Mouse (Mus musculus): ENCODE measurements around the gene Fam131c. TPM values are rescaled to one million over a fixed set of nuclear protein-coding genes. Genes with fewer than 3 reads are reported as not detected.

Gene Fam131c
- polyA plus RNA-seq, 1 experiment from 2014 or later = 0.58 TPM

DNA sequence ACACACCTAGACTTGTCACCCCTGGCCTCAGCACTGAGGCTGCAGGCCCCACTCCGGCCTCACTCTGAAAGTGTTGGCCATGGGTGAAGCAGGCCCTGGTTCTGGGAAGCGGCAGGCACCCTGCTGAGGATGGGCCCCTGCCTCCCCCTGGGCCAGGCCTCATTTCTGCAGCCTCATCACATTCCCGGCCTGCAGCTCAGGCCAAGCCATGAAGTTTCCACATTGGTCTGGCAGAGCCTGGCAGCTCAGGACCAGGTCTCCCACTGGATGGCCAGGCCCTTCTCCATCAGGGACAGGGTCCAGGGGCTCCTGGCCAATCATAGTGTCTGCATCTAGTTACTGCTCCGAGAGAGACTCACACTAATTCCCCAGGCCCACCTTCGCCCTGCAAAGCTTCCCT, 33.3 kb upstream of the Fam131c start:
- Histone ChIP-seq H3K9ac (ENCODE audit: low read length) (no peak overlapping the region; the same call in 1 of the 2 replicates), H3K27ac (ENCODE audit: low read length) (no peak overlapping the region), H3K27me3 (ENCODE audit: control insufficient read depth, insufficient read depth, low read length) (no peaks in the 10 kb centered on the region), H3K4me2 (ENCODE audit: low read depth, low read length) (no peak overlapping the region), H3K4me1 (ENCODE audit: control insufficient read depth, insufficient read depth, low read length) (peaks cover 13% of the 10 kb centered on the region), H3K9me3 (replicated peaks; ENCODE audit: control insufficient read depth, low read length) (no peaks in the 10 kb centered on the region), H3K36me3 (ENCODE audit: control insufficient read depth, insufficient read depth) (no peaks in the 10 kb centered on the region), H3K4me3 (ENCODE audit: low read length) (no peak overlapping the region)
- ATAC-seq (replicated peaks; ENCODE audit: extremely low read depth, insufficient read depth, low FRiP score) = no peak
- WGBS = 70% methylated on average over 5 of the region's 5 CpGs

DNA sequence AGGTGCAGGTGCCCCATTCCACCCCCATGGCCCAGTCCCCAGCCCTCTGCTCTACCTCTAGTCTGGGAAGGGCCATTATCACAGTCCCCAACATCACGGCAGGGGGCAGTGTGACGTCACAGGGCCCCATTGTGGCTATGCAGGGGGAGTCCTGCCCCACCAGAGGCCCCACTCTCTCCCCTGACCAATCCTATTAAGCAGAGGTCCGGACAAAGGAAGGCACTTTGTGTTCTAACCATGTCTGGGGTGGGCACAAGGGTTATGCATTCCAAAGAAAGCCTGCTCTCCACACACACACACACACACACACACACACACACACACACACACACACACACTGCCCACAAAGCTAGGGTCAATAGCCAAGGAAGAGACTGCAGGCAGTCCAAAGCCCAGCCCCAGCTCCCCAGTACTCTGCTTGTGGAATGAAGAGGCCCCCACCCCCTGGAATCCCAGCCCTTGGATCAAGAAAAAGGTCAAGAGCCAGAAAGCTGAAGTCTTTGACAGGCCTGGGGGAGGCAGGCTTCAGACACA, 32.7 kb upstream of the Fam131c start:
- WGBS = 27% methylated on average over 3 of the region's 3 CpGs
- H3K27me3 ChIP-seq (ENCODE audit: control insufficient read depth, insufficient read depth, low read length) = no peaks in the 10 kb centered on the region
- no peak overlapping the region for H3K9ac ChIP-seq (ENCODE audit: low read length)
- no peaks in the 10 kb centered on the region for H3K9me3 ChIP-seq (replicated peaks; ENCODE audit: control insufficient read depth, low read length)
- H3K27ac ChIP-seq (ENCODE audit: low read length) = no peak overlapping the region
- H3K4me2 ChIP-seq (ENCODE audit: low read depth, low read length) = no peak overlapping the region
- no peak overlapping the region for H3K4me3 ChIP-seq (ENCODE audit: low read length)
- peak; percentile 19; the same call in 1 of the 2 replicates for ATAC-seq (replicated peaks; ENCODE audit: extremely low read depth, insufficient read depth, low FRiP score)
- no peaks in the 10 kb centered on the region for H3K36me3 ChIP-seq (ENCODE audit: control insufficient read depth, insufficient read depth)
- H3K4me1 ChIP-seq (ENCODE audit: control insufficient read depth, insufficient read depth, low read length) = peaks cover 13% of the 10 kb centered on the region

GRCm38 (mm10) chr4:141336196-141336595, 31.8 kb upstream of the Fam131c start:
- Histone ChIP-seq H3K9ac (ENCODE audit: low read length) (no peak overlapping the region), H3K27me3 (ENCODE audit: control insufficient read depth, insufficient read depth, low read length) (no peaks in the 10 kb centered on the region), H3K9me3 (replicated peaks; ENCODE audit: control insufficient read depth, low read length) (no peaks in the 10 kb centered on the region), H3K27ac (ENCODE audit: low read length) (no peak overlapping the region), H3K4me3 (ENCODE audit: low read length) (no peak overlapping the region), H3K4me1 (ENCODE audit: control insufficient read depth, insufficient read depth, low read length) (peaks cover 13% of the 10 kb centered on the region), H3K36me3 (ENCODE audit: control insufficient read depth, insufficient read depth) (no peaks in the 10 kb centered on the region), H3K4me2 (ENCODE audit: low read depth, low read length) (no peak overlapping the region)
- ATAC-seq (replicated peaks; ENCODE audit: extremely low read depth, insufficient read depth, low FRiP score) = no peak
- 64% methylated on average over 6 of the region's 6 CpGs for WGBS

- Histone ChIP-seq H3K4me1 (ENCODE audit: control insufficient read depth, insufficient read depth, low read length) (peaks cover 13% of the 10 kb centered on the region), H3K4me2 (ENCODE audit: low read depth, low read length) (no peak overlapping the region), H3K27me3 (ENCODE audit: control insufficient read depth, insufficient read depth, low read length) (no peaks in the 10 kb centered on the region), H3K27ac (ENCODE audit: low read length) (no peak overlapping the region), H3K9me3 (replicated peaks; ENCODE audit: control insufficient read depth, low read length) (no peaks in the 10 kb centered on the region), H3K4me3 (ENCODE audit: low read length) (no peak overlapping the region), H3K36me3 (ENCODE audit: control insufficient read depth, insufficient read depth) (no peaks in the 10 kb centered on the region), H3K9ac (ENCODE audit: low read length) (no peak overlapping the region)
- ATAC-seq (replicated peaks; ENCODE audit: extremely low read depth, insufficient read depth, low FRiP score) = no peak; the same call in 1 of the 2 replicates
- 48% methylated on average over 6 of the region's 6 CpGs for WGBS
Observed at GRCm38 (mm10) chr4:141337986-141338385, 30.0 kb upstream of the Fam131c start.

- Histone ChIP-seq H3K27ac (ENCODE audit: low read length) (no peak overlapping the region), H3K4me1 (ENCODE audit: control insufficient read depth, insufficient read depth, low read length) (peaks cover 13% of the 10 kb centered on the region), H3K27me3 (ENCODE audit: control insufficient read depth, insufficient read depth, low read length) (no peaks in the 10 kb centered on the region), H3K4me2 (ENCODE audit: low read depth, low read length) (no peak overlapping the region), H3K9ac (ENCODE audit: low read length) (no peak overlapping the region), H3K4me3 (ENCODE audit: low read length) (no peak overlapping the region), H3K9me3 (replicated peaks; ENCODE audit: control insufficient read depth, low read length) (no peaks in the 10 kb centered on the region), H3K36me3 (ENCODE audit: control insufficient read depth, insufficient read depth) (no peaks in the 10 kb centered on the region)
- ATAC-seq (replicated peaks; ENCODE audit: extremely low read depth, insufficient read depth, low FRiP score) = no peak
- 26% methylated on average over 1 of the region's 1 CpGs for WGBS
Observed at GRCm38 (mm10) chr4:141338853-141339252, 29.2 kb upstream of the Fam131c start.

GRCm38 (mm10) chr4:141341477-141341876, 26.5 kb upstream of the Fam131c start:
- WGBS = 63% methylated on average over 7 of the region's 7 CpGs
- Histone ChIP-seq H3K4me1 (ENCODE audit: control insufficient read depth, insufficient read depth, low read length) (peaks cover 5% of the 10 kb centered on the region; the same call in 1 of the 2 replicates), H3K9ac (ENCODE audit: low read length) (no peak overlapping the region), H3K27ac (ENCODE audit: low read length) (no peak overlapping the region), H3K4me2 (ENCODE audit: low read depth, low read length) (no peak overlapping the region), H3K9me3 (replicated peaks; ENCODE audit: control insufficient read depth, low read length) (no peaks in the 10 kb centered on the region), H3K27me3 (ENCODE audit: control insufficient read depth, insufficient read depth, low read length) (no peaks in the 10 kb centered on the region), H3K36me3 (ENCODE audit: control insufficient read depth, insufficient read depth) (no peaks in the 10 kb centered on the region), H3K4me3 (ENCODE audit: low read length) (no peak overlapping the region)
- no peak for ATAC-seq (replicated peaks; ENCODE audit: extremely low read depth, insufficient read depth, low FRiP score)

DNA sequence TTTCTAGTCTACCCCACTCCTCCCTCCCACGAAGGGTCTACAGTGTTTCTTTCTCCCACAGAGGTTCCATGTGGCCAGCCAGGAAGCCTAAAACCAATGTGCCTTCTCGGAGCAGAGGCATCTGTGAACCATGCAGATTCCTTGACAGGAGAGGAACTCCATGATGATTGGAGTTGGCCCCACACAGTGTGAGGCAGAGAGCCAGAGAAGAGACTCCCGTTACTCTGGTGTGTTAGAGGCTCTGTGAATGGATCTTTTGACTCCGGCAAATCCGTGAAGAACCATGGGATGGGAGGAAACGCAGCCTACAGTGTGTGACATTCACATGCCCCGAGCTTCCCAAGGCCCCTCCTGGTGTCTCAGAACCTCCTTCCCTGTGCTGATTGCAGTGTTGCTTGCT, 24.5 kb upstream of the Fam131c start:
- Histone ChIP-seq H3K27ac (ENCODE audit: low read length) (no peak overlapping the region), H3K36me3 (ENCODE audit: control insufficient read depth, insufficient read depth) (no peaks in the 10 kb centered on the region), H3K9ac (ENCODE audit: low read length) (no peak overlapping the region), H3K4me3 (ENCODE audit: low read length) (no peak overlapping the region), H3K9me3 (replicated peaks; ENCODE audit: control insufficient read depth, low read length) (no peaks in the 10 kb centered on the region), H3K4me1 (ENCODE audit: control insufficient read depth, insufficient read depth, low read length) (peaks cover 4% of the 10 kb centered on the region), H3K4me2 (ENCODE audit: low read depth, low read length) (no peak overlapping the region), H3K27me3 (ENCODE audit: control insufficient read depth, insufficient read depth, low read length) (no peaks in the 10 kb centered on the region)
- ATAC-seq (replicated peaks; ENCODE audit: extremely low read depth, insufficient read depth, low FRiP score) = no peak
- WGBS = 56% methylated on average over 7 of the region's 7 CpGs

DNA sequence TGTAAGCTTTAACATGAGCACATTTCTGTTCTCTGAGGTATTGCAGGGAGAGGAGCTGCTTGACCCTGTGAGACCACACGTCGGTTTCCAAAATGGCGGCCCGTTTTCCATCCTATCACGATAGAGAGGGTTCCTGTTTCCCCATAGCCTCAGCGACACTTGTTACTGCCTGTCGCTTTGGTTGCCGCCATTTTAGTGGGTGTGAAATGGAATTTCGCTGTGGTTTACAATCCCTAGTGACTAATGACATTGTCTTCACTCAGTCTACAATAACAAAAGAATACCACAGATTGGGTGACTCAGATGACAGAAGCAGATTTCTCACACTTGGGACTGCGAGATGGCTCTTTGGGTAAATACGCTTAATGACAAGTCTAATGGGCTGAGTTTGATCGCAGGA, 22.8 kb upstream of the Fam131c start:
- Histone ChIP-seq H3K4me2 (ENCODE audit: low read depth, low read length) (no peak overlapping the region), H3K27ac (ENCODE audit: low read length) (no peak overlapping the region), H3K36me3 (ENCODE audit: control insufficient read depth, insufficient read depth) (no peaks in the 10 kb centered on the region), H3K27me3 (ENCODE audit: control insufficient read depth, insufficient read depth, low read length) (no peaks in the 10 kb centered on the region), H3K9me3 (replicated peaks; ENCODE audit: control insufficient read depth, low read length) (no peaks in the 10 kb centered on the region), H3K4me1 (ENCODE audit: control insufficient read depth, insufficient read depth, low read length) (peaks cover 4% of the 10 kb centered on the region), H3K4me3 (ENCODE audit: low read length) (no peak overlapping the region), H3K9ac (ENCODE audit: low read length) (no peak overlapping the region)
- ATAC-seq (replicated peaks; ENCODE audit: extremely low read depth, insufficient read depth, low FRiP score) = no peak
- 87% methylated on average over 12 of the region's 12 CpGs for WGBS

DNA sequence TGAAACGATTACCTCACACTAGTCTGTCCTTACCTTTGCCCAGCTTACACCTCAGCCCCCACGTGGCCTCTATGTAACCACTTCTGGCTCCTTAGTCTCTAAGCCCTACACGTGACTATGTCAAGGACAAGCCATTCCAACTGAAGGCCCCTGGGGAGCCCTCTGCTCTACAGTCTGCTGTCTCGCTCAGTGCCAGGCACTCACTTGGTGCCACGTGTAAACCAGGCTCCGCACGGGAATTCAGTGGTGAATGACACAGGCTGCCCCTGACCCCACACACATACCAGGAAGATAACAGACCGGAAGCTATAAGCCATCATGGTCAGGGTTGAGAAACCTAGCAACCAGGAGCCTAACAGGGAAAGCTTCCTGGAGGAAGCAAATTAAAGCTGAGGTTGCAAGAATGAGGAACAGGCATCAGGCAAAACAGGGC, 20.6 kb upstream of the Fam131c start:
- no peak overlapping the region for H3K4me2 ChIP-seq (ENCODE audit: low read depth, low read length)
- ATAC-seq (replicated peaks; ENCODE audit: extremely low read depth, insufficient read depth, low FRiP score) = no peak; the same call in 1 of the 2 replicates
- H3K36me3 ChIP-seq (ENCODE audit: control insufficient read depth, insufficient read depth) = no peaks in the 10 kb centered on the region
- H3K9ac ChIP-seq (ENCODE audit: low read length) = no peak overlapping the region
- H3K27ac ChIP-seq (ENCODE audit: low read length) = no peak overlapping the region
- no peak overlapping the region for H3K4me3 ChIP-seq (ENCODE audit: low read length)
- H3K9me3 ChIP-seq (replicated peaks; ENCODE audit: control insufficient read depth, low read length) = no peaks in the 10 kb centered on the region
- H3K4me1 ChIP-seq (ENCODE audit: control insufficient read depth, insufficient read depth, low read length) = peaks cover 4% of the 10 kb centered on the region
- no peaks in the 10 kb centered on the region for H3K27me3 ChIP-seq (ENCODE audit: control insufficient read depth, insufficient read depth, low read length)
- 23% methylated on average over 8 of the region's 8 CpGs for WGBS
